Mouse (Mus musculus) liver, adult (tissue): Measurements from ENCODE around the gene Lztfl1.

Source experiments
- GATA4 ChIP-seq: IDR thresholded peaks from 2 replicates; pipeline ENCODE4 v1.6.1; 2014; ENCODE audit warnings: mild to moderate bottlenecking, low read length; ENCODE audit not compliant: insufficient replicate concordance

The Lztfl1 gene

DNA sequence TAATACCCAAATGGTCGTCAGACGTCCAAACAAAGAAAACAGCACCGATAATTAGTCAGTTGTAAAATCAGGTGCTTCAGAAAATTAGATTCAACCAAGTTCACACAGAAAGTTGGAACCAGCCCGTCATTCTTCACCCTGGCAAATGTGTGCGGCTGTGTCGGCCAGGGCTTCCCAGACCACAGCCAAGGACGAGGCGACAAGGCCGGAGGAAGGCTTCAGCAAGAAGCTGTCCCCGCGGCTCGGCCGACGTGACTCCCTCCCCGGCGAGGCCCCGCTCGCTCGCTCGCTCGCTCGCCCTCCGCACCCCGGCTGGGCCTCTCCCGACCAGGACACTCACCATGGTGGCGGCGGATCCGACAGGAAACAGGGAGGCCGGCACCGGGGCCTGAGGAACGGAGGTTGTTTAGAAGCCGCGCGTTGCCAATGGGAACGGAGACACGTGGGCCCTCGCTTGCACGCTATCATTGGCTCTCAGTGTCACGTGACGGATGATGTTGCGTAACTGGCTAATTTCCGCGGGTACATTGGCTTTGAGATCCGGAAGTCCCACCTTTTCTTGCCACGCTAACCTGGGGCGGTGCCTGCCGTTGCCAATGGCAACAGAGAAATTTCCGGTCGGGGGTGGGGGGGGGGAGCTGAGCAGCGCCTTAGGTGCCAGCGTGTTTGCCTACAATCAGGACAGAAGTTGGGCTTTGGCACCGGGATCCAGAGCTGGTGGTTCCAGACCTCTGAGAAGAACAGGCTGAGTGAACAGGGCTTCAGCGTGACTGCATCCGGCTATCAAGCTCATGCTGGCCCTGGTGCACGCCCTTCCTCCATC is at the start of gene Lztfl1:
Lztfl1 (minus strand) TSS at position 512 of the 823 bp plus-strand sequence.
- TF ChIP-seq GATA4, result no peak

GRCm38 (mm10) chr9:123766996-123767395 is 49.5 kb upstream of the Lztfl1 start:
- TF ChIP-seq GATA4, result no peak

DNA sequence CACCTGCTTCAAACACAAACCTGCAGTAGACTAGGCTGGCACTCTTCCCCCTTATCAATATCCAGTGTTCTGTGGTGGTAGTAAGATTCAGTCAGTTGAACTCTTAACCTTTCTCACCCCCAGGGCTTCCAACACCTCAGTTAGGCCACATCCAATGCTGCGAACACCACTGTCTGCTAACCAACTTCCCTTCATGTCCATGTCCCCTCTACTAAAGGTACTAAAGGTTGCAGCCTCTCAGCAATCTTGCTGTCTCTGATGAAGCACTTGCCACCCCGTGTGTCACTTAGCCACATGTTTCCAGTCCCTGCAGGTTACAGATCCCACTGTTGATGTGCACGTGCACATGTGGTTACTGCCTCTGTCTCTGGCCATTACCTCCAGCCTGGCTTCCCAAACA is 46.3 kb upstream of the Lztfl1 start:
- TF ChIP-seq GATA4, result no peak

GRCm38 (mm10) chr9:123762886-123763285 is 45.4 kb upstream of the Lztfl1 start:
- no peak for TF ChIP-seq GATA4

GRCm38 (mm10) chr9:123760806-123761205 is 43.3 kb upstream of the Lztfl1 start:
- TF ChIP-seq GATA4, result no peak

DNA sequence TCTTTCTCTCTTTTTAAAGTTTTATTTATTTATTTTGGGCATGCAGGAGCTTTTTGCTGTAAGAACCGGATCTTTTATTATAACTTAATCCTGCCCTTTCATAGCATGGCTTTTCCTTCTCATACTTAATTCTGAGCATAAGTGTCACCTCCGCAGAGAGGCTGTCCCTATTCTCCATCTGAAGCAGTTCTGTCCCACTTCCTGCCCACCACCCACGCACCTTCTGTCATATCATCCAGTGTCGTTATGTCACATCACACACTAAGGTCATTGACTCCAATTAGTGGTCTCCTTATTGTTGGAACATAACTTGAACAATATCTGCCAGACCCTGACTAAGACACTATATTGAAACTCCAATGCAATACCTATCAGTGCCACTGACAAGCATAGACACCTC is 41.1 kb upstream of the Lztfl1 start:
- no peak for TF ChIP-seq GATA4

DNA sequence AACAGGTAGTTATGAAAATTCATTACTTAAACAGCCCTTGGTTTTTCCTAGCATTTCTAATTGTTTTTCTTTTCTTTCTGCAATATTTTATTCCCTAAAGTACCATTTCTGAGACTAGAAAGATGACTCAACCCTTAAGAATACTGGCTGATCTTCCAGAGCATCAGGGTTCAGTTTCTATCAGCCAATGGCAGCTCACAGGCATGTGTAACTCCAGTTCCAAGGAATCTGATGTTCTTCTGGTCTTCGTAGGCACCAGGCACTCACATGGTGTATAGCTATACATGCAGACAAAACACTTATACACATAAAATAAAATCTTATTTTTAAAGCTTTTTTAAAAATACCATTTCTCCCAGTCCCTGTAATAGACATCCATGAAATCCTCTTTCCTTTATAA is 40.7 kb upstream of the Lztfl1 start:
- no peak for TF ChIP-seq GATA4

DNA sequence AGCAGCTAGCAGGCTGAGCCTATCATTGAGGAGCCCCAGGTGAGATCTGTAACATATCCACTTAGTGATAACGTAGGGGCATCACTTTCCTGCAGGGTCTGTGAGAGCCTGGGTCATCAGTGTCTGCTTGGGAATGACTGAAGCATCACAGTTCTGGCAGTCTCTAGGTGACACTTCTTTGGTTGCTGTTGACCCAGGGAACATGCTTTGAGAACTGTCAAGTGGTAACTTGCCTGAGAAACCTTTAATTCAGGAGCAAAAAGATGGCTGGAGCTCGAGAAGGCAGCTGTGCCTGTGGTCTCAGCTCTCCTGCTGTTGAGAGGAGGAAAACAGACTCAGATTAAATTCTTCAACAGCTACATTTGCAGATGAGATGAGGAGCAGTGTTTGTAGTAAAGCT is 39.8 kb upstream of the Lztfl1 start:
- TF ChIP-seq GATA4, result no peak

DNA sequence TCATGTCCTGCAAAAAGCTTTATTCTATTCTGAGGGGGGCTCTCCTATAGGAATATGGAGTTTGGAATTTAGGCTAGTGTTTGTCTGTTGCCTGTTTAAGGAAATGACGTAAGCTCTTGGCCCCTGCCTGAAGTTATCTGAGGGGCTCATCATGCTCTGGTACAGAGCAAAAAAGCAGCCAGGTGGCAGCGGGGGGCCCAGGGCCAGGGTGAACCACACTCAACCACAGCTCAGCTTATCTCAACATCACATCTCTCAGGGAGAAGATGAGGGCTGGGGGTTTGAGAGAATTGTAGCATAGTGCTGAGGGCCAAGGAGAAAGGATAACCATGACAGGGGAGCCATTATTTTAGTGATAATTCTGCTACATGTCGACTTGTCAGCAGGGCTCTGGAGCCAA is 39.3 kb upstream of the Lztfl1 start:
- TF ChIP-seq GATA4, result no peak

DNA sequence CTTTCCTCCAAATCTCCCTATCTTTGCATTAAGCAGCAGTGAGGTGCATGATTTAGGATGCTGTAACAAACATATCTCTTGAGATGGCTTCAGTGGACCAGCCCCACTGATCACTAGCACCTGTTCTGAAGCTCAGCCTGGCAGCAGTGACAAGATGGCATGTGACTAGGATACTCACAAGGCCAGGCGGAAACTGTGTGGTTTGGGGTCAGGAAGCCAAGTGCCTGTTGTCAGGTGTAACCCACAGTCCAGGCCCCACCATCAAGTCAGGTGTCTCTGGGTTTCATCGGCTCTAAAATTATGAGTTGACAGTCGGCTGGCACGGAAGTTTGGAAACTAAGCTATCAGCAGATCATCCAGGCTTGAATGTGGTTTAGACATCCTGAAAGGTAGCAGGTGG is 36.8 kb upstream of the Lztfl1 start:
- no peak for TF ChIP-seq GATA4

DNA sequence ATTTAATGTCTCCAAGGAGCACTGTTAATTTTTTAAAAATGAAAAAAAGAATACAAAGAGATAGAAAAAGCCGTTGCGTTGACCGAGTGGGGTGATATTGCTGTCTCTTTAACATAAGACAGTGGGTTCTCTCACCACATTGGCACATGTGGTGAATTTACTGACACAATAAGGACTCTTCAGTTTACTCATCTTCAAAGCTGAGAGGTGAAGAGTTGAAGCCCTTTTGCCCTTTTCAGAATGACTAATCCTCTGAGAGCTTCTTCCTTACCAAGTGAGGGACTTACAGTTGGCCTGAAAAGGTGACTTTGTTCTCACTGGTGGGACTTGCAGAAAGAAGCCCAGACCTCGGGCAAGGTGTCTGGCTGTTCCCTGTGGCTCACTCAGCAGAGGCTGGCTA is 23.3 kb upstream of the Lztfl1 start:
- no peak for TF ChIP-seq GATA4

- TF ChIP-seq GATA4, result no peak
These were observed 16.6 kb upstream of the Lztfl1 start for GRCm38 (mm10) chr9:123734133-123734532.

DNA sequence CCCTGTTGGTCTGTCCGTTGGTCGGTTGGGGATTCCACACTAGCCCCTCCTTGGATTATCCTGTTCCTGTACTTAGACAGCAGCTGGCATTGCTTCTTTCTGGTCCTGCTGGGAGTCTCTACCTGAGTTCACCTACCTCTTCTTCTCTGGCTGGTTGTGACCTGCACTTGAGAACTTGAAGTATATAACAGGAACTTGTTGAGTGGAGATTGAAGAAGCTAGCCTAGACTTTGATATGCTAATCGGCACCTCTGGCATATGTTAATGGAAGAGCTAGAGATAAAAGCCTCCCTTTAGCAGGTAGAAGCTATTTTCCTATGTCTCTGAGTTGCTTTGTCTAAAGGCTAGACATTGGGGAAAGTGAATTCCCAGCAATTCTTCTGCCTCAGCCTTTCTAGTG is 13.8 kb upstream of the Lztfl1 start:
- no peak for TF ChIP-seq GATA4

DNA sequence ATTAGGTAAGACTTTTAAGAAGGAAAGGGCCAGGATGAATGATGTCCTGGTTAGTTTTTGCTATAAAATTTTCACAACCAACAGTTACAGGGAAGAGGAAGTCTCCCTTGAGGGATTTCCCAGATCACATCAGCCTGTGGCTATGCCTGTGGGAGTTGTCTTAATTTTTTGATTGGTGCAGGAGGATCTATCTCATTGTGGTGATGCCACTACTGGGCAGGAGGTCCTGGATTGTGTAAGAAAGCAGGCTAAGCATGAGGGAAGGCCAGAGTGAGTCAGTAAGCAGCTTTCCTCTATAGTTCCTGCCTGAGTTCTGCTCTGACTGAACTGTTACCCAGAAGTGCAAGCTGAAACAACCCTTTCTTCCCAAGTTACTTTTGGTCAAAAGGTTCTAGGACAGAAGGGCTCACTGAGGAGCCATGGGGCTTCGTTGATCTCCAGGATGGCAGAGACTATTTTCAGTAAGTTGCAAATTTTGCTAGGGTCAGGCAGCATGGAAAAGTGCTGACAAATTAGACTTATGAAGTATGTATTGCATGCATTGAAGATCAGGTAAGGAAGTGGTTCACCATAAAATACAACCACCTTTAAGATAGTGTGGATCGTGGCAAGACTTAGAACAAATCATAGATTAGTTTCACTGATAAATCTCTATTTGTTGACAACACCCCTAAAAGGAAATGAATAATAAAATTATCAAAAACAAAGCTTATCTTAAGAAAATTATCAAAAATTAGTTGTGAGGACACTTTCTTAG is 5.4 kb upstream of the Lztfl1 start:
- TF ChIP-seq GATA4, result no peak

- no peak for TF ChIP-seq GATA4
These were observed 1.2 kb downstream of the Lztfl1 start for GRCm38 (mm10) chr9:123716301-123716700.

- no peak for TF ChIP-seq GATA4
These were observed 4.4 kb downstream of the Lztfl1 start for GRCm38 (mm10) chr9:123713111-123713510.
